Mouse (Mus musculus): ENCODE data around the gene Map6d1. TPM values are rescaled to one million over a fixed set of nuclear protein-coding genes. Genes with fewer than 3 reads are reported as not detected.

Map6d1 gene
- under 1 TPM; 0.48 to 0.56 TPM for total RNA-seq (2021)
- long read RNA-seq, experiment 1 = 0 reads
- long read RNA-seq, experiment 2, partial matches to known transcripts = 0 of 1 reads
- long read RNA-seq, experiment 2, other reads (novel, unspliced or antisense) = 1 of 1 reads

- peak; percentile 21 for DNase-seq
Observed at GRCm38 (mm10) chr16:20240468-20241414, at the start of gene Map6d1. Map6d1 (minus strand) TSS chr16:20241358.

GRCm38 (mm10) chr16:20280238-20280637, 39.1 kb upstream of the Map6d1 start:
- no peak for DNase-seq

- DNase-seq = no peak
Observed at GRCm38 (mm10) chr16:20279395-20279794, 38.2 kb upstream of the Map6d1 start.

GRCm38 (mm10) chr16:20272994-20273393, 31.8 kb upstream of the Map6d1 start:
- DNase-seq = no peak

- DNase-seq = no peak
Observed at GRCm38 (mm10) chr16:20271339-20271738, 30.2 kb upstream of the Map6d1 start.

GRCm38 (mm10) chr16:20265089-20265488, 23.9 kb upstream of the Map6d1 start:
- no peak for DNase-seq

- DNase-seq = no peak
Observed at GRCm38 (mm10) chr16:20257926-20258325, 16.8 kb upstream of the Map6d1 start.

- DNase-seq = no peak
Observed at GRCm38 (mm10) chr16:20248442-20249174, 7.5 kb upstream of the Map6d1 start.

GRCm38 (mm10) chr16:20247103-20247502, 5.9 kb upstream of the Map6d1 start:
- DNase-seq = no peak

GRCm38 (mm10) chr16:20238646-20239045, 2.5 kb downstream of the Map6d1 start:
- DNase-seq = no peak

- DNase-seq = no peak
Observed at GRCm38 (mm10) chr16:20237426-20237825, 3.7 kb downstream of the Map6d1 start.

- DNase-seq = no peak
Observed at GRCm38 (mm10) chr16:20234406-20234805, 6.8 kb downstream of the Map6d1 start.

GRCm38 (mm10) chr16:20228167-20228566, 13.0 kb downstream of the Map6d1 start:
- no peak for DNase-seq

GRCm38 (mm10) chr16:20227504-20227903, 13.7 kb downstream of the Map6d1 start:
- DNase-seq = no peak

GRCm38 (mm10) chr16:20226676-20227075, 14.5 kb downstream of the Map6d1 start:
- DNase-seq = no peak

GRCm38 (mm10) chr16:20222726-20223125, 18.4 kb downstream of the Map6d1 start:
- DNase-seq = no peak

GRCm38 (mm10) chr16:20213591-20214226, 27.4 kb downstream of the Map6d1 start:
- DNase-seq = no peak

GRCm38 (mm10) chr16:20199501-20200201, 41.5 kb downstream of the Map6d1 start:
- no peak for DNase-seq

GRCm38 (mm10) chr16:20196962-20197361, 44.2 kb downstream of the Map6d1 start:
- DNase-seq = no peak

GRCm38 (mm10) chr16:20195546-20195945, 45.6 kb downstream of the Map6d1 start:
- no peak for DNase-seq

- DNase-seq = no peak
Observed at GRCm38 (mm10) chr16:20192043-20192442, 49.1 kb downstream of the Map6d1 start.
